Mouse (Mus musculus) neural tube, embryonic 11.5 days (tissue): Measurements from ENCODE around the gene Alk. TPM values are rescaled to one million over a fixed set of nuclear protein-coding genes. Genes with fewer than 3 reads are reported as not detected.
A peak's percentile ranks its signal among the peaks of the same experiment; 100 is the strongest.

Experiments used
- ATAC-seq: fragments of 200-750 bp; cut with Nextera tagmentation; 2 replicates; pipeline ENCODE4 v1.8.0; 2017; ENCODE audit warnings: moderate number of reproducible peaks, mild to moderate bottlenecking, moderate TSS enrichment, moderate library complexity; ENCODE audit not compliant: insufficient read depth, low FRiP score, low TSS enrichment
- DNase-seq: peaks from one replicate; pipeline ENCODE4 v3.0.0-alpha.2; 2015; ENCODE audit warnings: low spot score
- H3K27ac ChIP-seq: fragments of 300-500 bp; sonication (generic); 2 replicates; pipeline ENCODE4 v1.5.1; 2014; ENCODE audit warnings: low read depth, mild to moderate bottlenecking, low read length
- H3K27me3 ChIP-seq: fragments of 300-500 bp; sonication (generic); 2 replicates; pipeline ENCODE4 v1.6.1; 2014; ENCODE audit warnings: mild to moderate bottlenecking, low read length, mixed read lengths; ENCODE audit not compliant: control insufficient read depth, insufficient read depth
- H3K36me3 ChIP-seq: fragments of 300-500 bp; sonication (generic); 2 replicates; pipeline ENCODE4 v1.6.1; 2014; ENCODE audit warnings: mild to moderate bottlenecking, low read length, moderate library complexity, mixed read lengths; ENCODE audit not compliant: control insufficient read depth, insufficient read depth
- H3K4me1 ChIP-seq: fragments of 300-500 bp; sonication (generic); 2 replicates; pipeline ENCODE4 v1.6.1; 2014; ENCODE audit warnings: low read length, mixed read lengths; ENCODE audit not compliant: control insufficient read depth, insufficient read depth
- H3K4me2 ChIP-seq: fragments of 300-500 bp; sonication (generic); 2 replicates; pipeline ENCODE4 v1.6.1; 2014; ENCODE audit warnings: low read depth, mild to moderate bottlenecking, moderate library complexity
- H3K4me3 ChIP-seq: fragments of 300-500 bp; sonication (generic); 2 replicates; pipeline ENCODE4 v1.5.1; 2014; ENCODE audit warnings: low read depth, low read length
- H3K9ac ChIP-seq: fragments of 300-500 bp; sonication (generic); 2 replicates; pipeline ENCODE4 v1.6.1; 2014; ENCODE audit warnings: mild to moderate bottlenecking, low read length
- H3K9me3 ChIP-seq: fragments of 300-500 bp; sonication (generic); 2 replicates; pipeline ENCODE4 v1.6.1; 2016; ENCODE audit warnings: low read length; ENCODE audit not compliant: control insufficient read depth
- WGBS: fragments of 180-500 bp; shearing (Covaris S2); extraction: QIAGEN DNeasy Blood & Tissue Kit; methylation state at CpG from one replicate; pipeline ENCODE4 v1.1.7; 2014; 5-methylcytosine and 5-hydroxymethylcytosine counted together
- polyA plus RNA-seq: library from polyadenylated mRNA; unstranded; fragments of >200 nt; fragmentation: Nextera tagmentation; extraction: Ambion mirVana; gene quantifications from 2 replicates; pipeline ENCODE4 v1.2.1, GENCODE M21; 2014

The Alk gene
- polyA plus RNA-seq, 1 experiment from 2014 or later: 0.40 TPM

DNA sequence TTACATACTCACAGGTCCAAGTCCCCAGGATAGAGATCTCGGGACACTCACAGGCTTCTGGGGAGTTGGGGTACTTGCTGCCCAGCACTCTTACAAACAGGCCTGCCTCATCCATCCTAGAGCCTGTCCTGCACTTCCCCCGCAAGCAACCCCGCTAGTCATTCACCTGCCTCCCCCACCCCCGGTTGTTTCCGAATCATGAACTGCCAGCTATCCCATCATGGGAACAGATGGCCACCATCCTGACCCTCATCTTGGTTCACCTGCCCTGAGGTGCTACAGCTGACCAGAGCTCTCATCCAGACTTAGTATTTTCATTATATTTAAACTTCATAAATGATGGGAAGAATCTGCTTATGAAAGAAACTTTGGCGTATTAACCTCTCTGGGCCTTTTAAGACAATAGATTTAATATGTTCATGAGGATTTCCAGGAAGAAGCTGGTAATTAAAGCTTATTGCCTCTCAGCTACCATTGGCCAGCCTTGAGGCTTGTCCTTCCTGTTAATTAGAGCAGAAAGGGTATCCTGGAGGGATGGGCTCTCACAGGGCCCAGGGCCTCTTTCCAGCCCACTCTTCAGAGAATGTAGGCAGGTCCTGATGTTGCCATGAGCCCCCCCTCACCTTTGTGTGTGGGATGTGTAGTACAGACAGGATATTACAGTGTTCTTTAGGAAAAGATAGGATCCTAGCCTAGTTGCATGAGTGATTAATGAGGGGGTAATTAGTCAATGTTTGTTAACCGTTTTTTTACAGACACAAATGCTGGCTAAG, 565.1 kb downstream of the Alk start:
- Histone ChIP-seq H3K9me3 (no peaks in the 10 kb centered on the region), H3K27me3 (no peaks in the 10 kb centered on the region), H3K4me3 (no peak overlapping the region), H3K27ac (no peak overlapping the region), H3K4me2 (no peak overlapping the region), H3K4me1 (no peaks in the 10 kb centered on the region), H3K9ac (no peak overlapping the region), H3K36me3 (no peaks in the 10 kb centered on the region)
- 77% methylated on average over 7 of the region's 7 CpGs for WGBS
- DNase-seq (no peak), ATAC-seq (no peak)

DNA sequence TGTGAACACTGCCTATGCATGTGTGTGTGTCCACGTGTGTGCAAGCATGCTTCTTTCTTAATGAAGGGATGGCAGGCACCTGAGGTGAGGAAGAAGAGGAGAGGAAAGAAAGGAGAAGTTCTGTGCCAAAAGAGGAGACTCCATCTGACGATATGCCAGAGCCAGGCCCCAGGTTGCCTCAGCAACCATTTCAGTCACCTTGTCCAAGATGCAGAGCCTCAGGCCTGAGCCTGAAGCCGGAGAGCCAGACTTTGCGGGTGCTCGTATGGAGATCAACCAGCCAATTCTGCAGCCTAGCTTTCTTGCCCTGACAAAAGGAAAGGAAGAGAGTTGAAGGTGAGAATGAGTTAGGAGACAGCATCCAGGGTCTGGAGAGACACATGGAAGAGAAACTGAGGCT, 566.1 kb downstream of the Alk start:
- H3K9me3 ChIP-seq: no peaks in the 10 kb centered on the region
- DNase-seq (no peak), ATAC-seq (no peak)
- 87% methylated on average over 5 of the region's 5 CpGs for WGBS
- H3K9ac ChIP-seq: no peak overlapping the region
- no peaks in the 10 kb centered on the region for H3K4me1 ChIP-seq
- H3K27ac ChIP-seq: no peak overlapping the region
- H3K36me3 ChIP-seq: no peaks in the 10 kb centered on the region
- no peaks in the 10 kb centered on the region for H3K27me3 ChIP-seq
- H3K4me3 ChIP-seq: no peak overlapping the region
- H3K4me2 ChIP-seq: no peak overlapping the region

DNA sequence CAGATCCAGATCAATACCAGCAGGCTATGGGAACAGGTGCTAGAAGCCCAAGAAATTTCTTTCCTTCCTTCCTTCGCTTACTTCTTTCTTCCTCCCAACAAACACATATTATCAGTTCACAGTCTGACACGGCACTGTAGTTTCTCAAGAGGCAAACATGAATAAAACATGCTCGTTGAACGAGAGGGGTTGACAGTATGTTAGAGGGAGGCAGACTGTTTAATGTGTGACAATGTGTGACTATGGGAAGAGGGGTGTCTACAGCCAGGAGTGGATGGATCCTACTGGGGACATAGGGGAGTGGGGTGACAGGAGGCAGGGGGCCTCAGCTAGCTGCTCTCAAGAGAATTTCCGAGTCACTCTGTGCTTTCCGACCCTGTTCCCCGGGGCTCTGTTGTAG, 573.8 kb downstream of the Alk start:
- no peaks in the 10 kb centered on the region for H3K4me1 ChIP-seq
- no peak overlapping the region for H3K4me3 ChIP-seq
- ATAC-seq (no peak), DNase-seq (no peak)
- no peak overlapping the region for H3K27ac ChIP-seq
- H3K9ac ChIP-seq: no peak overlapping the region
- WGBS: 79% methylated on average over 7 of the region's 7 CpGs
- no peaks in the 10 kb centered on the region for H3K9me3 ChIP-seq
- no peak overlapping the region for H3K4me2 ChIP-seq
- no peaks in the 10 kb centered on the region for H3K27me3 ChIP-seq
- no peaks in the 10 kb centered on the region for H3K36me3 ChIP-seq

DNA sequence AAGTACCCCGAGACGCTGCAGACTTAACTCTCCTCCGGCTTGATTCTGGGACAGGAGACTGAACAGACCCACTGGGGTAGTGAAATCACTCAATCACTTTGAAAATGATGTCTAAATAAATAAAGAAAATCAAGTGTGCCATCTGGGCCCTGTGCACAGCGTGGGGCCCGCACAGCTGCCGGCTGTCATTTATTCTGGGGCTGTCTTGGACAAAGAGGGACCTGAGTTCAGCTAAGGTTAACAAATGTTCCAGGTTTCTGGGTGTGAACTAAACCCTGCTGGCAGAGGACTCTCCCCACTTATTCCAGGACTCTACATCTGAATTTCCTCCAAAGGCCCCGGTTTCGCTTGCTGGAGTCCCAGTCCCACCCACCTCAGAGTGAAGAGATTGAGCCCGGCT, 581.1 kb downstream of the Alk start:
- Histone ChIP-seq H3K9me3 (no peaks in the 10 kb centered on the region), H3K4me3 (no peak overlapping the region), H3K27me3 (no peaks in the 10 kb centered on the region), H3K9ac (no peak overlapping the region), H3K36me3 (no peaks in the 10 kb centered on the region), H3K4me1 (no peaks in the 10 kb centered on the region; the same call in 1 of the 2 replicates), H3K4me2 (no peak overlapping the region), H3K27ac (no peak overlapping the region)
- DNase-seq (peak; percentile 49), ATAC-seq (no peak)
- 56% methylated on average over 9 of the region's 9 CpGs for WGBS

DNA sequence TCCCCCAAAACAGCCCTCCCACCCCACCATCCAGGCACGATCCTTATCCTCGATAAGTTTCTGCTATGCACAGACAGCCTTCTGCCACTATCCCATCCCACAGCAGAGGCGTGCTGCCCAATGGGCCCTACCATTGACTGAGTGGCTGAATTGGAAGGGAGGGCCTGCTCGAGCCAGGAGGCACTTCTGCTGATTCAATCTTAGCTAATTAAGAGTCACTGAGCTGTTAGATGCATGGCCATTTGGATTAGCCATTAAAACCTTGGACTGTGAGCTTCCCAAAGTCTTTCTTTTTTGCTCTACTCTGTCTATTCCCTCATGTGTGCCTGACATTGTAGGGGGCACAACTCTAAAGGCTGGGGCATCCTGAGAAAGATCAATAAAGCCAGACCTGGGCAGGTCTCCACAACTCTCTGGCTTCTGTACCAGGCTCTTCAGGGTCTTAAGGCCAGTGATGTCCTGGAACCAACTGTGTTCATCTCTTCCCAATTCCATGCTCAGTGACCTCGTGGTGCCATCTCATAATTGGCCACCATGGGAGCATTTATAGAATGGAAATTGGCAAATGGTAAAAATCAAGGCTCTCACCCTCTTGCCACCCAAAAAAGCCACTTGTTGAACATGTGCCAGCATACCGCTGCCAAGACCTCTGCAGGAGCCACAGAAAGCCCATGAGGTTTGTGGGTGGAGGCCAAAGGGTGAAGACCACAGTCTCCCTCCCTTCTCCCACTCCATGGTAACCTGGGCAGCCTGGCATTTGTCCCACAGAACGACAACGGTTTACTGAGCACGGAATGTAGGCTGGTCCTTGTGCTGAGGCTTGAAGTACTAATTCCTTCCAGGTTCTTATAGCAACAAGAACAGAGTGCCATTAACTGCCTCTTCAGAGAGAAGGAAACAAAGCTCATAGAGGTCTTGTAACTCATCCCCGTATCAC, 582.4 kb downstream of the Alk start:
- Histone ChIP-seq H3K4me2 (no peak overlapping the region), H3K4me1 (no peaks in the 10 kb centered on the region; the same call in 1 of the 2 replicates)
- no peak for ATAC-seq

DNA sequence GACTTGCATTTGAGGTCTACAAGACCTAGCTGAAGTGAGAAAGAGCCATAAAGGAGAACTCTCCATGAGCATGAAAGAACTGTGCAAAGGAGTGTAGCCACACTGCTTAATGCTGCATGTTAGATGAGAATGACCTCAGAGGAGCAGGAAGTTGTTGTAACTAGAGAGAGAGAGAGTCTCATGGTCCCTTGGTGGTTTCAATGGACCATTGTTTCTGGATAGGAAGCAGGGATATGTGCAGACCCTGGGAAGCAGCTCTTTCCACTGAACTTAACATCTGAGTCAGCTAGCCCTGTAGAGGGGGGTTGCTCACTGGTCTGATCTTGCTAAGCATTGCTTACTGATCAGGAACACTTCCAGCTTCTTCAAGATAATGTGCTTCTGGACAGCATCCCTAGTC, 587.1 kb downstream of the Alk start:
- Histone ChIP-seq H3K9ac (no peak overlapping the region), H3K9me3 (no peaks in the 10 kb centered on the region), H3K36me3 (no peaks in the 10 kb centered on the region), H3K27me3 (no peaks in the 10 kb centered on the region), H3K4me2 (no peak overlapping the region), H3K27ac (no peak overlapping the region), H3K4me3 (no peak overlapping the region), H3K4me1 (no peaks in the 10 kb centered on the region)
- ATAC-seq (no peak), DNase-seq (no peak)

More for the DNA sequence above, 582.4 kb downstream of the Alk start:
- Histone ChIP-seq H3K27me3 (no peaks in the 10 kb centered on the region), H3K9me3 (no peaks in the 10 kb centered on the region), H3K9ac (no peak overlapping the region), H3K36me3 (no peaks in the 10 kb centered on the region), H3K4me3 (no peak overlapping the region), H3K27ac (no peak overlapping the region)
- WGBS: 73% methylated on average over 10 of the region's 10 CpGs
- DNase-seq: no peak

DNA sequence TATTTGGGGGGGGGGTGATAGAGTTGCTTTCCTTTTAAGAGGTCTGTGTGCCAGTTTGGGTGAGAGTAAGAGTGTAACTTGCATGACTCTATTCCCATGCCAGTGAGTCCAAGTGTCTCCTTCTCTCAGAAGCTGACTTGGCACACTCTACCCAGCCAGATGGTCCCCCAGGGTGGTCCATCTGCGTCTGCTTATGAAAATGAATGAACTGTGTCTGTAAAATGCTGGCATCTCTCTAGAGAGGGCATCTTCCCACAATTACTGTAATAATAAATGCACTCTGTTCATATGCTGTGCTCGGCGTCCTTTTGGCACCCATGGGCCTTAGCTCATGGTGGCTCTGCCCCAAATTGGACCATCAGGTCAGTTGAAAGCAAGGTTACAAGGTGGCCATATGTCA, 589.2 kb downstream of the Alk start:
- H3K4me1 ChIP-seq: no peaks in the 10 kb centered on the region
- H3K27me3 ChIP-seq: no peaks in the 10 kb centered on the region
- no peak overlapping the region for H3K9ac ChIP-seq
- DNase-seq (no peak), ATAC-seq (no peak)
- H3K4me2 ChIP-seq: no peak overlapping the region
- H3K9me3 ChIP-seq: no peaks in the 10 kb centered on the region
- H3K36me3 ChIP-seq: no peaks in the 10 kb centered on the region
- H3K27ac ChIP-seq: no peak overlapping the region
- WGBS: 84% methylated on average over 3 of the region's 3 CpGs
- no peak overlapping the region for H3K4me3 ChIP-seq

DNA sequence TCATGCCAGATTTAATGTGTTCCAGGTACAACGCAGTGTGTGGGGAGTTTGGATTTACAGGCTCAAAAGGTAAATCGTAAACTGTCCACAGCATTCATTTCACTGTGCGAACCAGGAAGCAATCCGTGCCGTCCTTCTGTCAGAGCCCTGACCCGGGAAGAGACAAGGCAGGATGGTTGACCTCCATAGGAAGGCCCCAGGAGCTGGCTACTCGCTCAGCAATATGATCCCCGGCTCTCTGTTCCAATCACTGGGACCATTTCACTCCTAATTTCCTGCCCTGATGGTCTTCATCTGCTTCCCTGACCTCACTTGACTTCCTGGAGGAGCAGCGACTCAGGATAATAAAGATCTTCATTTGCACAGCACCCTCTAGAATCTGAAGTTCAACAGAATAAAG, 591.7 kb downstream of the Alk start:
- no peaks in the 10 kb centered on the region for H3K4me1 ChIP-seq
- H3K27ac ChIP-seq: no peak overlapping the region
- DNase-seq: no peak
- H3K27me3 ChIP-seq: no peaks in the 10 kb centered on the region
- H3K4me2 ChIP-seq: no peak overlapping the region
- H3K36me3 ChIP-seq: no peaks in the 10 kb centered on the region
- H3K4me3 ChIP-seq: no peak overlapping the region
- 82% methylated on average over 9 of the region's 9 CpGs for WGBS
- ATAC-seq: no peak
- H3K9ac ChIP-seq: no peak overlapping the region
- no peaks in the 10 kb centered on the region for H3K9me3 ChIP-seq
